Mouse (Mus musculus): ENCODE results near the gene Ephb1.

Gene Ephb1

DNA sequence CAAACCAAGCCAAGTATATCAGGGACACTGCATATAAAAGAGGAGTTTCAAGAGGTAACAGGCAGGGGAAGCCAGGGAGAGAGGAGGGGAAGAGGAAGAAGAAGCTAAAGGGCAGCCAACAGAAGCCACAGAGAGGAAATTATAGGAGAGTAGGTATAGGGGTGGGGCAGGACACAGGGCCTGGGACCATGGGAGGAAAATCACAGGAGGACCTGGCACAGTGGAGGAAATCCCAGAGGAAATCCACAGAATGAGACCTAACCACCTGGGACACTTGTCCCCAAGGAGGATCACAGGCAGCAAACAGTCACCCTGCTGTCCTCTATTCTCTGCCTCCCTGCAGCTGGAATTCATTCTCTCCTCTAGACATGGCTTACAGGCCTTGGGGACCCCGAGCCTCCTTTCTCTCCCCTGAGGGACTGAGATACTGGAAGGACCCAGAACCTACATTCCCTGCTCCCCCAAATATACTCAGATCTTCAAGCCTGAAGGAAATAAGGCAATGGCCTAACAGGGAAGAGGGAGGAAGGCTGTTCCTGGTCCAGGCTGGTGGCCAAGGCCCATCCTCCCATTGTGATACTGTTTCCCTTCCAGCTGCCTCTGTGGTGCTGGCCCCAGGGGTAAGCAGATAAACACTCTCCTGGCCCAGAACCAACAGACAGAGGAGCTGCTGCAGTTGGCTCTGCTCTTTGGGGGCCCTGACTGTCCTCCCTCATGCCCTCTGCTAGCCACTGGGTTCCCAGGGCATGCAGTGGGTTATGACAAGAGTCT lies 47.7 kb downstream of the Ephb1 start:
- DNase-seq (ENCODE audit: low read depth, low spot score) = peak; percentile 85

DNA sequence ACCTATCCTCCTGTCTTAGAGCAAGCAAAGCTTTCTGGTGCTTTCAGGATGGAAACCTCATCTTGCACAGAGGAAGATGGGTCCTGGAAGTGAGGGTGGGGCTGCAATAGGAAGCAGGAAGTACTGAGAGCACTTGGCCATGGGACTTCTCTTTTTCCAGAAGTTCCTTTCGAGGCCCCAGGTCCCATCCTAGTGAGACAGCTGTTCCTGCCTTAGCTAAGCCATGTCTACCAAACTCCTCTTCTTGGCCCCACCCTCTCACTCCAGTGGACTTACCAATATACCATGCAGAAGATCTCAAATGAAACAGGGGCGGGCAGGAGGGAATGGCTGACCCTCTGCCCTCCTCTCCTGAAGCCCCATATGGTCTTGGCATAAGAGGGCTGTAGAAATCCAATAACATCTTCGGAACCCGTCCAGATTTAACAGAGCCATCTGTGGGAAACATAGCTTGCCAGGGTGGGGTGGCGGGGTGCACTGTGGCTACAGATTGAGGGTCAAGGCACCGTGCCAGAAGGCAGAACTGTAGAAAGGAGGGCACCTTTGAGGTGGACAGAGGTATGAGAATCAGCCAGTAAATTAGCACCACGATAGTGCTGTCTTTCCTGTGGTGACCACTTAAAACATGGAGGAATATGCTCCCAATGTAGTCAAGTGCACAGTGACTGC lies 48.9 kb downstream of the Ephb1 start:
- peak; percentile 92 for DNase-seq (ENCODE audit: low read depth, low spot score)

DNA sequence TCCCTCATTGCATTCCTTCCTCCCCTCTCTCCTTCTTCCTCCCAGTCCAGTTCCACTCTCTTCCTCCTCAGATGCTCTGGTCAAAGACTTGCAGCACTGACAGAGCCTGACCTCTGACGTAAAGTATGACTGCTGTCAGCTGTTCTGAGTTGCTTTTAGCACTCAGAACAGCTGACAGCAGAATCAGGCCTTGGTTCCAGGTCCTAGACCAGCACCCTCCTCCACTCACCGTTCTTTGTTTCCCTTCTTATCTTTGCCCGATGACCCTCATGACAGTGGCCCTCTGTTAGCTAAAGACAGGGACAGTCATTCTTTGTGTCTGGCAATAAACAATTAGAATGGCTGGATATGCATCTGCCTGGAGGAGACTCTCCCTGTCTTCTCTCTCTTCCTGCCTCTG lies 49.7 kb downstream of the Ephb1 start:
- peak; percentile 88 for DNase-seq (ENCODE audit: low read depth, low spot score)

GRCm38 (mm10) chr9:102303882-102304281 lies 50.6 kb downstream of the Ephb1 start:
- no peak for DNase-seq (ENCODE audit: low read depth, low spot score)

GRCm38 (mm10) chr9:102300985-102301384 lies 53.5 kb downstream of the Ephb1 start:
- peak; percentile 49 for DNase-seq (ENCODE audit: low read depth, low spot score)

DNA sequence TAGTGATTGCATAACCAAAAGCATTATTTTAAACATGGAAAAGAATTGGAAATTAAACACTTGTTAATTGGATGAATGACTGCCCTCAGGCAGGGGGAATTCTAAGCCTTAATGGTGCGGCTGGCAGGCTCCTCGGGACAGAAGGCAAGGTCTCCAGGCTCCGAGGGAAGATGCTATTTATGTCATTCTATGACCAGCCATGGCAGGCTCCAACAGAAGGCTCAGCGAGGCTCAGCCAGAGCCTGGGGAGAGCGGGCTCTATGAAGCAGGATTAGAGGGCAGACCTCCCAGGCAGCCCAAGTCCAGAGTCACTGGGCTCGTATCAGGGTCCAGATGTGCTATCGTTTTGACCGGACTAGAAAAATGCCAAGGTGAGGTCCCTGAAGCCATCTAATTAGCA lies 55.8 kb downstream of the Ephb1 start:
- peak; percentile 95 for DNase-seq (ENCODE audit: low read depth, low spot score)

DNA sequence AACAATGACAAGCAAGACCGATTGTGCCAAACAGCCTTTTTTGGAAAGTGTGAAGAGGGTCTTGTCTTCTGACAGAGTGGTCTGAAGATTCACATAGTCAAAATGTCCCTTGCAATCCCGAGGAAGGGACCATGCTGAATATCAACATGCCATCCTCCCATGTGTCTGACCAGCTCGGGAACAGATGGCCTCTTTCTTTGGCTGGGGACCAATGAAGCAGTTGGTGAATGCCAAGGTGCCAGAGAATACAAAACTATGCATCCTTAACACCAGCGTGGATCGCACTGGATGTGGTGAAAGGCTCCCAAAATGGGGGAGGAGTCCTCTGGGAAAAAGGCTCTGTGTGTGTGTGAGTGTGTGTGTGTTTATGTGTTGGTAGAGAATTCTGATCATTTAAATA lies 56.5 kb downstream of the Ephb1 start:
- peak; percentile 96 for DNase-seq (ENCODE audit: low read depth, low spot score)

GRCm38 (mm10) chr9:102297176-102297575 lies 57.3 kb downstream of the Ephb1 start:
- no peak for DNase-seq (ENCODE audit: low read depth, low spot score)

DNA sequence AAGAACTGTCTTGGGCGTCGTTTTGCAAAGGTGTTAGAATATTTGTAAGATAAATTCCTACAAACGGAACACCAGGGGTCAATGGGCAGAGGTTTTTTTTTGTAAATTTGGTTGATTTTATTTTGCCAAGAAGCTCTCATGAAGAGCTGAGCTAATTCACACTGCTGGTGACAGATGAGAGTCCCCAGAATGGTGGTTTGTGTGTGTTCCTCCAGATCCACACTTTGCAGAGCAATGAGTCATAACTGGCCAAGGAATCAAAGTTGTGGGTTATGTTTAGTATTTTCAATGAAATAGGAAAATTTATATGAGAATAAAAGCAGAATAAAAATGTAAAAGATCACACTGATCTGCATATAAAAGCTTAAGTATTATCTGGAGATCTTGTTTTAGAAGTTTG lies 60.9 kb downstream of the Ephb1 start:
- peak; percentile 63 for DNase-seq (ENCODE audit: low read depth, low spot score)

GRCm38 (mm10) chr9:102291230-102291629 lies 63.3 kb downstream of the Ephb1 start:
- DNase-seq (ENCODE audit: low read depth, low spot score) = no peak

DNA sequence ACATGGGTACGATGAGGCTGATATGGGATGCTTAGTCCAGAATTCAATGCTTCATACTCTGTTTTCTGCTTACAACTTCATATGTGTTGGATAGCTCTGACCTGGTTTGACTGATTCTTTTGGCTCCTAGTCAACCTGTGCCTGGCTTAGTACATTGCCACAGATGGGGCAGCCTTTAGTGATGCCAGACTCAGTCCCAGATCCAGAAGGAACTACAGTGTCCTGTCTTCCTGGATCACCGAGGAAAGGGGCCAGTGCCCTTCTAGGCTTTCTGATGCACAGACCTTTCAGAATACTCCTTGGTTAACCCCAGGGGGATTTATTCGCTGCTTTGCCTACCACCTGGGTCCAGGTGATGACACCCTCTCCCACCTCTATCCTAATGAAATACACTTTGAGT lies 66.1 kb downstream of the Ephb1 start:
- DNase-seq (ENCODE audit: low read depth, low spot score) = peak; percentile 95

GRCm38 (mm10) chr9:102275931-102276330 lies 78.6 kb downstream of the Ephb1 start:
- peak; percentile 96 for DNase-seq (ENCODE audit: low read depth, low spot score)

GRCm38 (mm10) chr9:102274016-102274415 lies 80.5 kb downstream of the Ephb1 start:
- no peak for DNase-seq (ENCODE audit: low read depth, low spot score)

DNA sequence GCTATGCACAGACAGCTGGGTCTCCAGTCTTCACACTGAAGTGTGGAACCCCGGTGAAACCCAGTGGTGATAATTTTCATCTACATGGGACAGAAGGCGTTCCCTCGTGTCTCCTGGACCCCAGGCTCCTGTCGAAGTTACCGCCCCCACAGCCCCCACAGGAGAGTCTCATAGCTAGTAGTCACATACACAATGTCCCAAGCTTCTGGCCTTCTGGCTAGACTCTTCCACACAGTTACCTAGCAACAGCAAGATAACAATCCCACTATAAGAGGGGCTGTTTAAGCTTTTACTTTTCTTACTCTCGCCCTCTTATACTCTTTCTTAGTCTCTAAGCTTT lies 81.1 kb downstream of the Ephb1 start:
- DNase-seq (ENCODE audit: low read depth, low spot score) = no peak

DNA sequence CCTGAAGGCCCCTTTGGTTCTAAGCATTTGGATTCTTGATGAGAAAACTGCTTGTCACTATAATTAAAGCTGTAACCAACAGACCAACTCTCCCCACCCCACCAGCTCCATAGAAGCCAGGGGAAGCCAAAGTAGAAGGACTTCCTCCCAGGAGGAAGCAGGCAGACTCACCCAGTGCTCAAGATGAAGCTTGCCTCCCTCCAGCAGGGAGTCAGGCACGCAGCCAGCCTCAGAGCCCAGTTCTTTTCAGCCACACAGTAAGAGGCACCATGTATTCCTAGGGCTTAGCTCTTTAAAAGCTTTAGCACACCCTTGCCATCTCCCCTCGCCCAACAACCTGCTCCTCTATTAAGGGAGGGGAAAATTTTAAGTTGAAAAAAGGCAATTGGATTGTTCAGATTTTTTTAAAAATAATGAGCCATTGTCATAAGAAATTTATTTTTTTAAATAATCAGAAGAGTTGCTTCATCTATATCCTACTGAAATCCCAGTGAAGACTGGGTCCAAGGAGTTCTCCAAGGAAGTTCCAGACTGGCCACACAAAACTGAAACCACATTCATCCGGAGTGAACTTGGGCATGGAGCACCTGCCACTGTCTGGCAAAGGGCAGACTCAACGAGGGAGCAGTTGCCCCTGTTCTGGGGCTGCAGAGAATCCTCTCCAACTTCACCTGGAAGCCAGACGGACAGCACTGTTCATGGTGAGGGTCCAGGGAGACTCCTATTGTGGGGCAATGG lies 81.6 kb downstream of the Ephb1 start:
- DNase-seq (ENCODE audit: low read depth, low spot score) = peak; percentile 64

- DNase-seq (ENCODE audit: low read depth, low spot score) = no peak
Measured at GRCm38 (mm10) chr9:102270496-102270895, 84.0 kb downstream of the Ephb1 start.

- peak; percentile 72 for DNase-seq (ENCODE audit: low read depth, low spot score)
Measured at GRCm38 (mm10) chr9:102267311-102268027, 87.0 kb downstream of the Ephb1 start.

GRCm38 (mm10) chr9:102263760-102264159 lies 90.7 kb downstream of the Ephb1 start:
- no peak for DNase-seq (ENCODE audit: low read depth, low spot score)

DNA sequence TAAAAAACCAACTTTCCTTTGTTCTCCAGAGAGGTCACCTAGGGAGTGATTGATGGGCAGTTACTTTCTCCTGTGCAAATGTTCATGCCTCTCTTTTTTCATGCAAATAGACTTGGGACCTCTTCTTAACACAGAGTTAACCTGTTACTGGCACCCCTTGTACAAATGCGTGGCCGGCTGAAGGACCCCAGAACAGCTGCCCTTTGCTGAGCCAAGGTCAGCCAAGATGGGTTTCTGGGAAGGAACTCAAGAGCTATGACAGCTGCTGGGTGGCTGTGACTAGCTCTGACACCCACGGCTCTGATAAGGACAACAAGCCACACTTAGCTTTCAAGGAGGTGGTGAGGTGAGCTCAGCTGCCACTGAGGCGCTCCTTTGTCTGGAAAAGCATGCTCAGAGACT lies 92.4 kb downstream of the Ephb1 start:
- DNase-seq (ENCODE audit: low read depth, low spot score) = no peak

DNA sequence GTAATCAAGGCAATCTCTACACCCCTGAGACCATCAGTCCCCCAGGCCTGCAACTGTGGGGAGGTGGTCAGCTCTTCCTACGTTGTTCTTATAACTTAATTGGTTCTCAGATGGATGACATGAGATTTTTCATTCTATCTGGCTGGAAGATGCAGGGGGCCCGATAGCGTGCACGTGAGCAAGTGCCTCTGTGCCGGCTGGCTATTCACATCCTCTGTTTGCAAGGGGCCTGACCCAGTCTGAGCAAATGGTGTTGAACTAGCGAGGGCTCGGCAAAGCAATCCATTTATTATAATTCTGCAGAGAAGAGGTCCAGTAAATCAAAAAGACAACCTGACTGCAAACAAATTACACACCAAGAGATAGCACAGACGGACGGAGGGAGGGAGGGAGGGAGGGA lies 93.0 kb downstream of the Ephb1 start:
- DNase-seq (ENCODE audit: low read depth, low spot score) = no peak

- peak; percentile 51 for DNase-seq (ENCODE audit: low read depth, low spot score)
Measured at GRCm38 (mm10) chr9:102256407-102256806, 98.1 kb downstream of the Ephb1 start.

DNA sequence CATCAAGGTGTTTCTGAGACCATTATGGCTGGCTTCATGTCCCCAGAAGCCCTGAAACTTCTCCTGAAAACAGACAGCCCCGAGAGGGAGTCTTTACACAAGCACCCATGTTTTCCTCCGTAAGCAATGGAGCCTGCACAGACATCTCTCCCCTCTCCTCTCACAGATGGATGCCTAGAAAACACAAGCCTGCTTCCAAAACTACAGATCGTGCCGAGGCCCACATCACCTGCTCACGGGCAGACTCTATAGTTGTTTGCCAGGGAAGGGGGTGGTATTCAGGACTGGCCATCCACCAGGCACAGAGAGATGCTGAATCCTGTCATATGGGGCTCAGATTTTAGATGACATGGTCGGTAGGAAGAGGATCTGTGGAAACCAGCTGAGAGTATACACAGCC lies 98.7 kb downstream of the Ephb1 start:
- peak; percentile 47 for DNase-seq (ENCODE audit: low read depth, low spot score)

Measured in brain, adult 2 months (tissue).